Mouse (Mus musculus): ENCODE measurements around the gene Gpt2.

The Gpt2 gene

DNA sequence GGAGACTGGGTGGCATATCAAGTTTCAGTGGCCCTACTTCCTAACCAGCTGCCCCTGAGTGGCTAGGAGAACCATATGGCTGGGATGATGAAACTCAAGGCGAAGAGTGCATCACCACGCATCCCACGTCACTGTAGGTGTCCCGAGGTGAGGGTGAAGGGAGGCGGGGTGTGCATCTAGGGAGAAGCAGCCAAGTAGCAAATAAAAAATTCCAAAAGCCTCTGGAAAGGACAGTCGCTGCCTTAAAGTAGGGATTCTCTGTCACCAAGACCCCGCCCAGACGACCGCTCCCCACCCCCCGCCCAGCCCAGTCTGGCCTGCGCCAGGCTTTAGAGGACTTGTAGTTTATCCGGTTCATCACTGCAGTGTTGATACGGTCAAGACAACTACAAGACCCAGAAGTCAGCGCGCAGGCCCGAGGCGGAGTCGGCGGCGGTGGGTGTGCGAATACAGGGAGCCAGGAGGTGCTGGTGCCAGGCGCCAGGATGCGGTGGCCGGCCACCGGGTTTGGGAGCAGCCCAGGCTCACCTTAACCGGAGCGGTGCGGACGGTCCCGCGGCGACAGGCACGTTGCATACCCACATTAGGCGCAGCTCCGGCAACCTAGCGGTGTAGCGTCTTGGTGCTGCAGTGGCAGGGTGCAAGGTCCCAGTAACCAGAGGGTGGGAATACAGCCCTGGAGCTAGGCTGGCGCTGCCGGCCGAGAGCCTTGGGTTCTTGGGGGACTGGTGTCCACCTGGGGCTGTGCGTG lies at the start of gene Gpt2:
Gene Gpt2, plus strand, starts transcription at position 452 of the 751 bp plus-strand sequence.
- 0% methylated on average over 41 of the region's 41 CpGs for WGBS

GRCm38 (mm10) chr8:85445936-85446685 lies 46.3 kb upstream of the Gpt2 start:
- 92% methylated on average over 15 of the region's 15 CpGs for WGBS

DNA sequence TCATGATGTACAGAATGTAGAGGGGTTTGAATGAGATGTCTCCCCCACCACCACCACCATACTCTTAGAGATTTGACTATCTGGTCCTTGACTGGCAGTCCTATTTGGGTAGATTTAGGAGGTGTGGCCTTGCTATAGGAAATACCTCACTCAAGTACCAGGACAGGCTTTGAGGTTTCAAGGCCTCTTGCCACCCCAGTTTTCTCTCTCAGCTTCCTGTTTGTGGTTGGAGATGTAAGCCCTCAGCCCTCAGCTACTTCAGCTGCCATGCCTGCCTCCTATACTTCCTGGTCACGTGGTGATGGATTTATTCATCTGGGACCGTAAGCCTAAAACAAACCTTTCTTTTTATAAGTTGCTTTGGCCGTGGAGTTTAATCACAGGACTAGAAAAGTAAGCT lies 42.0 kb upstream of the Gpt2 start:
- WGBS, result 75% methylated on average over 3 of the region's 3 CpGs

DNA sequence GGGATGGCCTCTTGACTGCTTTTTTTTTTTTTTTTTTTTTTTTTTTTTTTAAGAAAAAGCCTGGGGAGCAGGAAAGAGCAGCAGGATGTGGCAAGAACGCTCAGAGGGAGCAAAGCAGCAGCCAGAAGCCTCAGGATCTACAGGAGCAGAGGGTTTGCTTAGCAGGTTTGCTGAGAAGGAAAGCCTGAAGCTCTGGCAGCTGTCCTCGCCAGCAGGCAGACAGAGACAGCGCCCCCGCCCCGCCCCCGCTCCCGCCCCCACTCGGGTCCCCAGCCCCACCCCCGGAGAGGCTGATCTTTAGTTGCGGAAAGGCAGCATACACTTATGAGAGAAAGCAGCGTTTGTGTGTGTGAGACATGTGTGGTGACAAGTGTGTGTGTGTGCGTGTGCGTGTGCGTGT lies 40.0 kb upstream of the Gpt2 start:
- 14% methylated on average over 14 of the region's 14 CpGs for WGBS

- WGBS, result 70% methylated on average over 2 of the region's 2 CpGs
These were observed 39.1 kb upstream of the Gpt2 start for GRCm38 (mm10) chr8:85453256-85453655.

GRCm38 (mm10) chr8:85454750-85455149 lies 37.6 kb upstream of the Gpt2 start:
- 71% methylated on average over 8 of the region's 8 CpGs for WGBS

- WGBS, result 9% methylated on average over 14 of the region's 14 CpGs
These were observed 35.8 kb upstream of the Gpt2 start for GRCm38 (mm10) chr8:85456536-85456935.

DNA sequence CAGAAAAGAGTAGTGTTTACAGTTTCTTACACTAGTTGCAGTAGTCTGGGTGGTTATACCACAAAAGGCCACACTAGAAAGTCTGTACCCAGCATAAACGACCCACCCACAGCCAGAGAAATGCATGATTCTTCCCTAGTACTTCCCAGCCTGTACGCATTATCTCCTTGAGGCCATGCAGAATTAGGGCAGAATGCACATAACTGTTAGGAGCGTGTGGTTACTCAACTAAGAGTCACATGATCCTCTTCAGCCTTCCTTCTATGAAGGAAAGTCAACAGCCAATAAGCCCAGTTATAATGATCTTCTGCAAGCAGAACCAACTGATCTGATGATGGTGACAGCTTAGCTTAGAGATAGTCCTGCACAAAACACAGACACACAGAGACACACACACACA lies 32.8 kb upstream of the Gpt2 start:
- 81% methylated on average over 3 of the region's 3 CpGs for WGBS

- 29% methylated on average over 5 of the region's 5 CpGs for whole genome bisulfite sequencing
These were observed 31.6 kb upstream of the Gpt2 start for GRCm38 (mm10) chr8:85460804-85461203.

DNA sequence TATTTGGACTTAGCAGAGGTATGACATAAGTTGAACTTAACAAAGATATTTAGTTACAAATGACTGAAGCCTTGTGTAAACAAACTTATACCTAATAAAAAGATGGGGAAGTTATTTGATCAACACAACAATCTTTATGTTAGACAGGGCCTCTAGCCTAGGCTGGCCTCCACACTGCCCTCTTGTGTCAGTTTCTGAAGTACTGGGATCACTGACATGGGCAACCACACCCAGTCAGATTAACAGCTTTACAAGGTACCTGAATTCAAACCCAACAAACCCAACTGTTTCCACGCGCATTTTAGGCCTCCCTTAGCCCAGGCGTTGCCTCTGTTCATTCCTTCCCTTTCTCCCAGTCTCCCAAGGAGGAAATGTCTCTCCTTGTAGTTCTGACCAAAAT lies 31.0 kb upstream of the Gpt2 start:
- 94% methylated on average over 3 of the region's 3 CpGs for WGBS

GRCm38 (mm10) chr8:85462441-85462840 lies 29.9 kb upstream of the Gpt2 start:
- WGBS, result 90% methylated on average over 1 of the region's 1 CpGs

DNA sequence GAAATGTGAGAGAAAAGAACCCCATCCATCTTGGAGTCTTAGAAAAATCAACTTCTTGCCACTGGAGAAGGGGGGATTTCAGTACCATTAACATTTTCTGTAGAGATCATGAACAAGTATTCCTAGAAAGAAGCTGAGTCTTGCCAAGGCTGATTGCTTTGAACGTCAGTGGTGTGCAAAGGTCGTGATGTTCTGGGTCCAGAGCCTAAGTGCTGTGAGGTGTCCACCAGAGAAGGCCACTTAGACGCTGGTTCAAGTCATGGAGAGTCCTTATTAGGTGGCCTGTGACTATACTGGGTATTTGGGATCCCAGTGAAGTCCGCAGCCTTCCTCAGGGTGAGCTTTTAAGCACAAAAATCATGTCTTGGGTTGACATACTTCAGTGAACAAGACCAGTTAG lies 26.3 kb upstream of the Gpt2 start:
- 96% methylated on average over 4 of the region's 4 CpGs for WGBS

- 64% methylated on average over 8 of the region's 8 CpGs for WGBS
These were observed 21.6 kb upstream of the Gpt2 start for GRCm38 (mm10) chr8:85470753-85471152.

GRCm38 (mm10) chr8:85472800-85473199 lies 19.6 kb upstream of the Gpt2 start:
- WGBS, result 88% methylated on average over 6 of the region's 6 CpGs

- 92% methylated on average over 4 of the region's 4 CpGs for WGBS
These were observed 19.1 kb upstream of the Gpt2 start for GRCm38 (mm10) chr8:85473246-85473645.

DNA sequence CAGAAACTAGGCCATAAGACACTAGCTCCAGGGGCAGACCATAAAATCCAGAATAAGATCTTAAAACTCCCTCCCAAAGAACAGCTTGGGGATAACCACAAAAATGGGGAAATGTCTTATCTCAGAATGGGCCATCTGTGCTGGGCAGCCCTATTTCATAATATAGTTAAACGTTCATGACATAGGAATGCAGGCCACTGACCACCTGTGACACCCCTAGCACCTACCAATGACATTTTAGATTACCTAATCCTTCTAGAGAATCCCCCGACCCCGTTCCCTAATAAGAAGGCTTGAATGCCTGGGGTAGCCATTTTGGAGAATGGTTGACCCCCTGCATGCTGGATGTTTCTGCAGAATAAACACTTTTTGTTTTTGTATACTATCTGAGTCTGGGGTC lies 17.5 kb upstream of the Gpt2 start:
- WGBS, result 93% methylated on average over 3 of the region's 3 CpGs

DNA sequence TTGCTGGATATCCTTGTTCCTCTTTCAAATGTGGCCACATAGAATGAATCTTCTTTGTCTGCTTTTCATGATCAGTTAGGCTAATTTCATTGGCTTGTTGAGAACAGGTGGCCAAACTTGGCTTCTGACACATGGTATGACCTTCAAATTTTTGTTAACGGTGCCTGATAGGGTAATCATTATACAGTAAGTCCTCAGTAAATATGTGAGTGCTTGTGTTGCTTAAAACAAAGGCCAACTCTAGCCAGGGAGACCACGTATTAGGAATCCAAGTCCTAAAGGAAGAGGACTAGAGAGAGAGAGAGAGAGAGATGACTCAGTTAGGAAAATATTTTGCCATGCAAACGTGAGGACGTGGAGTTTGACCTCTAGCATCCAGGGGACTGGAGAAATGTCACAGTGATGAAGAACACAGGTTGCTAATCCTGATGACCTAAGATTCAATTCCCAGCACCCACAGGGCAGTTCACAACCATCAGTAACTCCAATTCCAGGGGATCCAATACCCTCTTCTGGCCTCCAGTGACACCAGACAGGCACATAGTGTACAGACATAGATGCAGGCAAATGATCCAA lies 15.3 kb upstream of the Gpt2 start:
- 83% methylated on average over 4 of the region's 4 CpGs for WGBS

- WGBS, result 80% methylated on average over 2 of the region's 2 CpGs
These were observed 14.0 kb upstream of the Gpt2 start for GRCm38 (mm10) chr8:85478397-85478796.

- WGBS, result 94% methylated on average over 2 of the region's 2 CpGs
These were observed 12.7 kb upstream of the Gpt2 start for GRCm38 (mm10) chr8:85479710-85480109.

GRCm38 (mm10) chr8:85481900-85482299 lies 10.5 kb upstream of the Gpt2 start:
- WGBS, result 13% methylated on average over 10 of the region's 10 CpGs

GRCm38 (mm10) chr8:85482427-85482826 lies 9.9 kb upstream of the Gpt2 start:
- WGBS, result 32% methylated on average over 6 of the region's 6 CpGs

GRCm38 (mm10) chr8:85487906-85488620 lies 4.3 kb upstream of the Gpt2 start:
- 60% methylated on average over 20 of the region's 20 CpGs for WGBS

Data from cerebral cortex, adult 2 months (tissue).